Mouse (Mus musculus) ES-Bruce4 (cell line): Measurements from ENCODE around the gene Sgcb.

Experiments used
- CTCF ChIP-seq: IDR thresholded peaks from one replicate; pipeline ENCODE4 v1.8.1; 2011; ENCODE audit warnings: low read depth, low read length
- EP300 ChIP-seq: IDR thresholded peaks from 2 replicates; pipeline ENCODE4 v1.6.1; 2011; ENCODE audit warnings: low read depth, low read length; ENCODE audit not compliant: insufficient read depth

GRCm38 (mm10) chr5:73683221-73683620, 35.6 kb upstream of the Sgcb start:
- TF ChIP-seq EP300 (no peak), CTCF (no peak)
